8 mouse cellular contexts compared by ENCODE assay signal in genomic region chr14:25694569-25694897, GRCm38 (mm10). TPM values are rescaled to one million over a fixed set of nuclear protein-coding genes. Genes with fewer than 3 reads are reported as not detected.
DNase-seq lines count a peak whose midpoint lies in the region; ATAC-seq and TF ChIP-seq lines count a peak whose summit lies in the region.

No protein-coding gene starts in this region.

- H3K4me3 ChIP-seq in testis, adult 2 months (ENCODE audit: control insufficient read depth, low read depth, low read length): peak overlapping the region; percentile 92

- H3K36me3 ChIP-seq in testis, adult 2 months (ENCODE audit: control insufficient read depth, insufficient read depth, low read length): peaks cover 2% of the 10 kb centered on the region

- no peak for TF ChIP-seq POLR2A in testis, adult 2 months (IDR thresholded peaks at IDR 0.05; ENCODE audit: control insufficient read depth, low read depth, low read length)

- no peak for DNase-seq in testis, postnatal 10 days (ENCODE audit: low spot score)
- DNase-seq in kidney, adult 8-10 months: peak; percentile 59 to 60
- DNase-seq in lung, postnatal 10 days: peak; percentile 49
- DNase-seq in thymus, postnatal 4 days: peak; percentile 56
- no peak for DNase-seq in frontal cortex, postnatal 14 days (ENCODE audit: low spot score in 2 of 2)
- no peak for DNase-seq in gastrocnemius, postnatal 4 days (ENCODE audit: low spot score in 2 of 2)

- no peak for TF ChIP-seq CTCF in testis, adult 2 months (IDR thresholded peaks at IDR 0.05; ENCODE audit: control insufficient read depth, insufficient read depth, insufficient replicate concordance, low read depth, low read length)

- no peaks in the 10 kb centered on the region for H3K27me3 ChIP-seq in testis, adult 2 months (ENCODE audit: control insufficient read depth, insufficient read depth, low read length)

- H3K27ac ChIP-seq in testis, adult 2 months (ENCODE audit: control insufficient read depth, insufficient read depth, low read depth, low read length): peak overlapping the region; percentile 52; the same call in 1 of the 2 replicates

- peaks cover 15% of the 10 kb centered on the region for H3K4me1 ChIP-seq in testis, adult 2 months (ENCODE audit: control insufficient read depth, insufficient read depth, low read length)

- ATAC-seq in erythroid progenitor cell, adult 5-6 weeks (replicated peaks; ENCODE audit: low FRiP score, poor library complexity, severe bottlenecking): 0 out of 2 replicates have a peak, but pooled peaks have one; percentile 10

RNA-seq across cellular contexts. Expression of gene Ppif, which starts 0.6 kb away (rescaled TPM):
- polyA plus RNA-seq in testis, adult 2 months (2012; rRNA removed): 11.6 and 12.5 TPM in 2 replicates
- total RNA-seq in erythroid progenitor cell, adult 5-6 weeks (2015; ENCODE audit: low replicate concordance): 4.2 and 14.1 TPM in 2 replicates
- 0.91 and 1.9 TPM in 2 replicates for total RNA-seq in erythroid progenitor cell, adult 5-6 weeks (2017; ENCODE audit: low replicate concordance)
- 10 to 100 TPM; 27.0 to 31.5 TPM for total RNA-seq in gastrocnemius, postnatal 4 days (2021)

Comparison
In these comparisons a context has a peak if more than half of its experiments do, and no peak if none do; other contexts are left out.
1. DNase-seq: peak in kidney, adult 8-10 months (2 of 2), lung, postnatal 10 days (single experiment) and thymus, postnatal 4 days (single experiment); none in testis, postnatal 10 days (single experiment), frontal cortex, postnatal 14 days (0 of 2) and gastrocnemius, postnatal 4 days (0 of 2).